Mouse (Mus musculus) olfactory bulb, adult 2 months (tissue): ENCODE measurements around the gene Gm42517. TPM values are rescaled to one million over a fixed set of nuclear protein-coding genes. Genes with fewer than 3 reads are reported as not detected.

Source experiments
- H3K27ac ChIP-seq: fragments of 200-500 bp; 2 replicates; pipeline ENCODE4 v1.5.1; 2012; ENCODE audit warnings: low read depth, low read length; ENCODE audit not compliant: insufficient read depth
- H3K4me1 ChIP-seq: fragments of 200-500 bp; 2 replicates; pipeline ENCODE4 v1.6.1; 2012; ENCODE audit warnings: low read length; ENCODE audit not compliant: control insufficient read depth, insufficient read depth
- H3K4me3 ChIP-seq: fragments of 200-500 bp; 2 replicates; pipeline ENCODE4 v1.5.1; 2012; ENCODE audit warnings: mild to moderate bottlenecking, low read depth, low read length, moderate library complexity; ENCODE audit not compliant: insufficient read depth
- CTCF ChIP-seq: fragments of 200-500 bp; IDR thresholded peaks from 2 replicates; pipeline ENCODE4 v1.5.1; 2012; ENCODE audit warnings: low read depth, mild to moderate bottlenecking, low read length, moderate library complexity; ENCODE audit not compliant: insufficient read depth
- POLR2A ChIP-seq: fragments of 200-500 bp; IDR thresholded peaks from 2 replicates; pipeline ENCODE4 v1.6.1; 2012; ENCODE audit warnings: mild to moderate bottlenecking, low read depth, low read length, moderate library complexity; ENCODE audit not compliant: insufficient read depth
- WGBS: fragments of 180-500 bp; shearing (Covaris S2); methylation state at CpG from one replicate; pipeline ENCODE4 v1.1.7; 2018; 5-methylcytosine and 5-hydroxymethylcytosine counted together
- polyA plus RNA-seq: library from polyadenylated mRNA; stranded (reverse); fragments of >200 nt; gene quantifications from 2 replicates; pipeline ENCODE4 v1.2.4, GENCODE M21; 2012; ENCODE audit warnings: low replicate concordance; ENCODE audit not compliant: missing spikeins, insufficient read depth, insufficient read length

Gm42517 gene
- polyA plus RNA-seq, 1 experiment = not detected

- H3K27ac ChIP-seq = no peak overlapping the region
- H3K4me3 ChIP-seq = no peak overlapping the region
- no peak for TF ChIP-seq CTCF
- no peak for TF ChIP-seq POLR2A
Observed at GRCm38 (mm10) chr5:108360211-108360610, 7.5 kb downstream of the Gm42517 start.

GRCm38 (mm10) chr5:108359491-108359890 lies 8.2 kb downstream of the Gm42517 start:
- peaks cover 5% of the 10 kb centered on the region; the same call in 1 of the 2 replicates for H3K4me1 ChIP-seq
- H3K27ac ChIP-seq = peak overlapping the region; percentile 56; the same call in 1 of the 2 replicates
- 50% methylated on average over 9 of the region's 9 CpGs for WGBS
- no peak for TF ChIP-seq CTCF
- no peak for TF ChIP-seq POLR2A
- no peak overlapping the region for H3K4me3 ChIP-seq

More at GRCm38 (mm10) chr5:108360211-108360610, 7.5 kb downstream of the Gm42517 start:
- H3K4me1 ChIP-seq = peaks cover 11% of the 10 kb centered on the region
- 82% methylated on average over 4 of the region's 4 CpGs for WGBS

- Histone ChIP-seq H3K27ac (no peak overlapping the region), H3K4me3 (no peak overlapping the region), H3K4me1 (peaks cover 5% of the 10 kb centered on the region; the same call in 1 of the 2 replicates)
- TF ChIP-seq POLR2A (no peak), CTCF (no peak)
- 77% methylated on average over 1 of the region's 1 CpGs for WGBS
Observed at GRCm38 (mm10) chr5:108357862-108358261, 9.9 kb downstream of the Gm42517 start.

GRCm38 (mm10) chr5:108354056-108354455 lies 13.7 kb downstream of the Gm42517 start:
- H3K27ac ChIP-seq = no peak overlapping the region
- TF ChIP-seq CTCF = no peak
- no peak for TF ChIP-seq POLR2A
- no peaks in the 10 kb centered on the region for H3K4me1 ChIP-seq
- no peak overlapping the region for H3K4me3 ChIP-seq
- 85% methylated on average over 2 of the region's 2 CpGs for WGBS

GRCm38 (mm10) chr5:108349511-108350148 lies 18.1 kb downstream of the Gm42517 start:
- TF ChIP-seq POLR2A (no peak), CTCF (no peak)
- Histone ChIP-seq H3K4me3 (no peak overlapping the region), H3K27ac (no peak overlapping the region), H3K4me1 (no peaks in the 10 kb centered on the region)
- WGBS = 93% methylated on average over 9 of the region's 9 CpGs

- 73% methylated on average over 6 of the region's 6 CpGs for WGBS
- H3K27ac ChIP-seq = no peak overlapping the region
- no peak overlapping the region for H3K4me3 ChIP-seq
- TF ChIP-seq CTCF (no peak), POLR2A (no peak)
- H3K4me1 ChIP-seq = no peaks in the 10 kb centered on the region
Observed at GRCm38 (mm10) chr5:108347843-108348242, 19.9 kb downstream of the Gm42517 start.

- 80% methylated on average over 10 of the region's 10 CpGs for WGBS
- TF ChIP-seq POLR2A (no peak), CTCF (no peak)
- H3K4me3 ChIP-seq = no peak overlapping the region
Observed at GRCm38 (mm10) chr5:108345313-108346071, 22.2 kb downstream of the Gm42517 start.

GRCm38 (mm10) chr5:108343680-108344170 lies 24.0 kb downstream of the Gm42517 start:
- TF ChIP-seq POLR2A (no peak), CTCF (no peak)
- WGBS = 93% methylated on average over 4 of the region's 4 CpGs
- Histone ChIP-seq H3K4me1 (no peaks in the 10 kb centered on the region), H3K27ac (no peak overlapping the region), H3K4me3 (no peak overlapping the region)

More at GRCm38 (mm10) chr5:108345313-108346071, 22.2 kb downstream of the Gm42517 start:
- Histone ChIP-seq H3K4me1 (no peaks in the 10 kb centered on the region), H3K27ac (no peak overlapping the region)

- WGBS = 91% methylated on average over 3 of the region's 3 CpGs
- H3K4me3 ChIP-seq = no peak overlapping the region
- no peak for TF ChIP-seq CTCF
- TF ChIP-seq POLR2A = no peak
Observed at GRCm38 (mm10) chr5:108338049-108338448, 29.7 kb downstream of the Gm42517 start.

More at GRCm38 (mm10) chr5:108338049-108338448, 29.7 kb downstream of the Gm42517 start:
- Histone ChIP-seq H3K27ac (no peak overlapping the region), H3K4me1 (no peaks in the 10 kb centered on the region)
